Mouse (Mus musculus): ENCODE measurements around the gene Rbm34. TPM values are rescaled to one million over a fixed set of nuclear protein-coding genes. Genes with fewer than 3 reads are reported as not detected.

The Rbm34 gene
- total RNA-seq, 4 experiments from 2014 or later: 2.7 to 4.1 (median 3.2) TPM

- no peak for DNase-seq (ENCODE audit: low spot score)
Measured at GRCm38 (mm10) chr8:126961516-126961915, 9.4 kb downstream of the Rbm34 start.

DNA sequence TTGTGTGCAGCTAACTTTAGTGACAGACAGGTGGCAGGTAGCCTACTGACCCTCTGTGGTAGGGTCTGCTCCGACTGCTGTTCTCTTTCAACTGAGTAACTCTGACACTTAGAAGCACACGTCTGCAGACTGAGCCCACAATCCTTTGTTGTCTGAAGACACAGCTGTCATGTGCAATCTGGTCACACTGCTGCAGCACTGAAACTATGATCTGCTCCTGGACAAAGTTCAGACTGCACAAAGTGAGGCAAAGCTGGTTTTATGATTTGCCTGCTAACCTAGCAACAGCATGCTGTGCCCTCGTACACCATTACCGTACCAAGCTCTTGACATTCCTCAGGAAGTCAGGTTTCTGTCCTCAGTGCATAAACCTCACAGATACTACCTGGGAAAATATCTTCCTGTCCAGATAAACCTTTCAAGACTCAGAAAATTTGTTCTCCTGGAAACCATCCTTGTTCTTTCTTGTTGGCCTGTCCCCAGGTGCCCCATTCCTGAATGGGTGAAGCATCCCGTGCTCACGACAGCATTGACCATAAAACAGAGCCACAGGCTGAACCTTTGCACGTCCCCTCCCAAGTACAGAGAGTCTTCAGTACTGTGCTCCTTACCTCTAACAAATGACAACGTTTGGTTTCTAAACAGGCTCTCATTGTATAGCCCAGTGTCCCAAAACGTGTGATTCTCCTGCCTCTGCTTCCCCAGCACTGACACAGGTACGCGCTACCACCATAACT, 18.8 kb downstream of the Rbm34 start:
- DNase-seq (ENCODE audit: low spot score): no peak

DNA sequence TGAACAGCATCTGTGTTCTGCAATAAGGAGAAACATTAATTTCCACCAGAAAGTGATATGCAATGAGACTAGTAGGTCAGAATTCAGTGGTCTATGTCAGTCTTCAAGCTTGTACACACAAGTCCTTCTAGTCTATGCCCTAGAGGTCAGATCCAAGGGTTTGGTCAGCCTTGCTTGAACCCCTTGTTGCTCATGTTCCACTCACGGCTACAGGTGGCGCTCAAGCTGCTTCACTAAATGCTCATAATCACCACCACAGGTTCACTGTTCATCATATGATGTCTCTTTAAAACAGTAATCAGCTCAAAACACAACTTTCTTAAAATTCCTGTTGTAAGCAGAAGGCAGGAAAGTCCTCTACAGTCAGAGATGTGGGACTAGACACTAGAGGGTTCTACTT, 21.3 kb downstream of the Rbm34 start:
- DNase-seq (ENCODE audit: low spot score): no peak

DNA sequence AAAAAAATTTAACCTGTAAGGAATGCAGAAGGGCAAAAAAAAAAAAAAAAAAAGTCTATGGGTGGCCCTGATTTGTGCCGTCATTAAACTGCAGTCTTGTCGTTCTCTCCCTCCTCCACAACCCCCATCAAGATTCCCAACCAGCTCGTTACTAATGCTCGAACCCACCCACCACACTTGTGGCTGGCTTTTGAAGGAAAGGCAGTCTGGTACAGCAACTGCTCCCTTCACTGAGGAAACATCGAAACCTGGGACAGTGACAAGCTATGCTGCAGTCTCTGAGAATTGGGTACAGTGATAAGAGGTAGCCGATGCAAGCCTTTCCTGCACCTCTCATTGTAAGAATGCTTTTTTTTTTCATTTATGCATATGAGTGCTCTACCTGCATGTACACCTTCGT, 24.4 kb downstream of the Rbm34 start:
- DNase-seq (ENCODE audit: low spot score): no peak

GRCm38 (mm10) chr8:126945730-126946163, 25.1 kb downstream of the Rbm34 start, which contains the start of gene Tomm20:
Gene Tomm20 (minus strand): TSS chr8:126945844.
- DNase-seq (ENCODE audit: low spot score): peak; percentile 96

DNA sequence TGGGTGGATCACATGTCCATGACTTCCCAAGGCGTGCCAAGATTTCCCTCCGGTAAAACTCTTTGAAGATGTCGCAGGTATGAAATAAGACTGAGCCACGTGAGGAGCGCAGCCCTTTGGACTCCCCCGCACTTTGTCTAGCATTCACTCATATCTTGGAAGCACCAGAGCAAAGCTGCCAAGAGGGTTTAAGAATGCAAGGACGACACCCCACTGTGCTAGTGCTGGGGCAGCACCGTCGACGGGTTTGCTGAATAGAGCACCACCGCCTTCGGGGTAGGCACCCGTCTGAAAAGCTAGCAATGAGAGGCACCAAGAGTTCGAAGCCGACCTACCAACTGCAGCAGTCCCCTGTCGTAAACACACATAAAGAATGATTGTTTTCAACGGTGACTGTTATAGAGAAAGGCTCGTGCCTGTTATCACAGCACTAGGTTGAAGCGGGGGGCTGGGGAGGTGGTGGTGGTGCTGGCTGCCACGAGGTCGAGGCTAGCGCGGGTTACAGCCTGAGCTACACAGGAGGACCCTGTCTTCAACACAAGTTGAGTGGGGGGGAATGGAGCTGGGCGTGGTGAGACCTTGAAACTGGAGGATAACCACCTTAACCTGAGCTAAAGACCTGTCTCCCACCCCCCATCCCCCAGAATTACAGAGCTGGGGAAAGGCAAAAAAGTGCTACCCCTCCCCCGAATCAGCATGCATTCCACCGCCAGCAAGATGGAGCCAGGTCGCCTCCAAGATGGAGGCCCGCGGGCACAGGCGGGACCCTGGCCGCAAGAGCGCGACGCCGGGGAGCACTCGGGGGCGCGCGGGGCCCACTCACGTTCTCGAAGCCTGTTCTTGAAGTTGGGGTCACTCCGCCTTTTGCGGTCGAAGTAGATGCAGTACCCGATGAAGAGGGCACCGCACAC, 25.8 kb downstream of the Rbm34 start:
- no peak for DNase-seq (ENCODE audit: low spot score)

GRCm38 (mm10) chr8:126943565-126943964, 27.3 kb downstream of the Rbm34 start:
- DNase-seq (ENCODE audit: low spot score): no peak

DNA sequence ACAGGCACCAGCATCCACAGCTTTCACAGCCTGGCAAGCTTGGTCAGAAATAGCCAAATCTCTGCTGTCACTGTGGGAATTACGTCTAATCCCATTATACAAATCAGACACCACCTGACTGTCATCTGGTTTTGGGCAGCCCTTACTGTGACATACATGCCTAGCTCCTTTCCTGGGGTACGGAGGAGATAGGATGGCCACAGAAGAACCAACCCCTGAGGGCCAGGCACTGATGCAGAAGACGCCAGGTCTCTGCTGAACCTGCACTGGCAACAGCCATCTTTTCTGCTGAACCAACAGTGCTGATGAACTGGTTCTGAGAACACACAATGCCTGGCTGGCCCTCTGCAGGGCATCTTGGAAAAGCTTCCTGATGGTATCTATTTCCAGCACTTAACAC, 33.5 kb downstream of the Rbm34 start:
- DNase-seq (ENCODE audit: low spot score): no peak

DNA sequence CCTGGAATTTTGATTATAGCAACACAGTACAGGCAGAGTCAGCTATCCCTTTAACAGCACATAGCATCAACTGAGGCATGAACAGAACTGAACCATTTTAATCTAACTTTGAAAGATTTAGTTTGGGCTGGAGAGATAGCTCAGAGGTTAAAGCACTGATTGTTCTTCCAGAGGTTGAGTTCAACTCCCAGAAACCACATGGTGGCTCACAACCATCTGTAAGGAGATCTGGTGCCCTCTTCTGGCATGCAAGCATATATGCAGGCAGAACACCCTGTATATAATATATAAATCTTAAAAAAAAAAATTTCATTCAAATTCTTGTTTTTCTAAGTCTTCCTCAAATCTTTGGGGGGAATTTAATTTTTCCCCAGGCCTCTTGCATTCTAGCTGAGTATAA, 34.9 kb downstream of the Rbm34 start:
- DNase-seq (ENCODE audit: low spot score): peak; percentile 21

- DNase-seq (ENCODE audit: low spot score): no peak
Measured at GRCm38 (mm10) chr8:126935387-126935786, 35.5 kb downstream of the Rbm34 start.

- no peak for DNase-seq (ENCODE audit: low spot score)
Measured at GRCm38 (mm10) chr8:126932656-126933055, 38.2 kb downstream of the Rbm34 start.

DNA sequence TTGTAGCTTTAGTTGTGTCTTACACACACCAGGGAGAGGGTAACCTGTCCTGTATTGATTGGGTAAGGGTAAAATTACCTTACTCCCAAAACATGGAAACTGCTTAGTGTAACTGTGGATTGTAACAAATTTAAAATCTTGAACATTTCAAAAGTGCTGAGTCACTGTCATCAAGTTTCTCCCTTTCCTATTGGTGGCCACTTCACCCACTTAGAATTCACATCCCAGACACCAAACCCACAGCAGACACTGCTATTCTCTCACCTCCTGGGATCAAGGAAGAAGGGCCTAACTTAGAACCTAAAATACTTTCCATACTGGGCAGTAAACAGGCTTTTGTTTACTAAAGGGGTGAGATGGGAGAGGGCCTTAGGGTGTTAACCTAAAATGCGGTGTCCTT, 38.6 kb downstream of the Rbm34 start:
- no peak for DNase-seq (ENCODE audit: low spot score)

DNA sequence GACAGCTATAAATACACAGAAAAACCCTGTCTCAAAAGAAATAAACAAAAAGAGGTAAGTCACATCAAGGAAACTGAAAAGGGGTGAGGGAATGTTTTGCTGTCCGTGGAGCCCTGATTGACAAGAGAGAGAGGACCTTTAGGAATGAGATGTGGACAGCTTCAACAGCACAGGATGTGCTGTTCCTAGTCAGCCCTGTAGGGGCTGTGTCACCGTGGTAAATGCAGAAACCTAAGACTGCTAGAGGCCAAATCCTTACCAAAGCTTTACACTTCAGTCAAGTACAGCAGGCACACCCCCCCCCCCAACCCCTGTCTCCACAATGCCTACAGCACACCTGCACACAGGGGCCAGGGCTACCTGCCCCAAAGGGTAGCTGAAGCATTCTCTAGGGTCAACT, 39.2 kb downstream of the Rbm34 start:
- DNase-seq (ENCODE audit: low spot score): no peak

DNA sequence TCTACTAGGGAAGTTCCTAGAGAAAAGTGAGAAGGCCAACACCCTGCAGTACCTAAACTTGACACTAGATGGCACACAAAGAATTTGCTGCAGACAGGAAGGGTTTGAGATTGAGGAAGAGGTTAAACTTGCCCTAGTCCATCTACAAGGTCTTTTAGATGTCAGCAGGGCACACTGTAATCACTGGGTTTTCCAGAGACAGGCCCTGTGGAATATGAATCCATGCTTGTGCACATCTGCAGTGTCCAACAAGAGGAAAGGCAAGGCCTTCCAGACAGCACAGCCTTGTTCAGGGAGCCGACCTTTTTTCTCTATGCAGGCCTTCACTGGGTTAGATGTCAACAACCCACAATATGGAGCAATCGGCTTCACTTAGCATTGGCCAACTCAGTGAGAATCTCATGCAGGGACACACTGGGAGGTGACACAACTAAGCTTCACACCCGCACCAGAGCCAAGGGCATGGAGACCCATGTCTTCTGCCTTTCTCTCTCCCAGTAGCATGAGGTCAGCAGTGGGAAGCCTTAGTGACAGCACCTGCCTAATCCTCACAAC, 41.2 kb downstream of the Rbm34 start:
- peak; percentile 80 for DNase-seq (ENCODE audit: low spot score)

- DNase-seq (ENCODE audit: low spot score): no peak
Measured at GRCm38 (mm10) chr8:126928755-126929505, 41.9 kb downstream of the Rbm34 start.

GRCm38 (mm10) chr8:126928028-126928427, 42.8 kb downstream of the Rbm34 start:
- DNase-seq (ENCODE audit: low spot score): no peak

GRCm38 (mm10) chr8:126927058-126927457, 43.8 kb downstream of the Rbm34 start:
- DNase-seq (ENCODE audit: low spot score): no peak

- no peak for DNase-seq (ENCODE audit: low spot score)
Measured at GRCm38 (mm10) chr8:126922981-126923380, 47.9 kb downstream of the Rbm34 start.

DNA sequence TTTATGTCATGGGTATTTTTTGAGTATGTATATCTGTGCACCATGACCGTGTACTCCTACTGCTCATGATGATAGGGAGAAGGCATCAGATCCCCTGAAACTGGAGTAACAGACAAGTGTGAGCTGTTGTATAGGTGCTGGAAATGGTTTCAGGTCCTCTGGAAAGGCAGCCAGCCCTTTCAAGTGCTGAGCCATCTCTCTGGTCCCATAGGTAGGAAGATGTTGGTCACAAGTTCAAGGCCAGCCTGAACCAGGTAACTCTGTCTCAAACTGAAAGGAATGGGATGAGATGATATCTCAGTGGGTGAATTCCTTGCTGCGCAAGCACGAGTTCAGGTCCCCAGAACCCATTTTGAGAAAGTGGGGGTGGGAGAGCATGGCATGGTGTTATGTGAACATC, 49.4 kb downstream of the Rbm34 start:
- no peak for DNase-seq (ENCODE audit: low spot score)

DNA sequence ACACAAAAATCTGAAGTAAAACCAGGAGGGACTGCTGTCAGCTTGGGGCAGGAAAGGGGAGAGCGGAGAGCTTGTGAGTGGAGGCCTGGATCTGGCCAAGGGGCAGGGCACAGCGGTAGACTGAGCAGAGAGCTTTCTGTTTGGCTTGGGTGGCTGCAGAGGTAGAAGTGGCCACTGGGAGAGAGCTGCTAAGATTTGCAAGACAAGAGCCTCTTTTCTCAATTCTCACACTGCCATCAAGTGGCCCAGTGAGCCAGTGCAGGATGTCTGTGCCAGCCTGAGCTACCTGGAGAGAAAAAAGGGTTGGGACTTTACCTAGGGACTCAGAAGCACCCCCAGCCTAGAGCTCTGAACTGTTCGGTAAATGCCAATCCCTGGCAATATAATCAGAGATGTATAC, 50.0 kb downstream of the Rbm34 start:
- peak; percentile 77 for DNase-seq (ENCODE audit: low spot score)

DNA sequence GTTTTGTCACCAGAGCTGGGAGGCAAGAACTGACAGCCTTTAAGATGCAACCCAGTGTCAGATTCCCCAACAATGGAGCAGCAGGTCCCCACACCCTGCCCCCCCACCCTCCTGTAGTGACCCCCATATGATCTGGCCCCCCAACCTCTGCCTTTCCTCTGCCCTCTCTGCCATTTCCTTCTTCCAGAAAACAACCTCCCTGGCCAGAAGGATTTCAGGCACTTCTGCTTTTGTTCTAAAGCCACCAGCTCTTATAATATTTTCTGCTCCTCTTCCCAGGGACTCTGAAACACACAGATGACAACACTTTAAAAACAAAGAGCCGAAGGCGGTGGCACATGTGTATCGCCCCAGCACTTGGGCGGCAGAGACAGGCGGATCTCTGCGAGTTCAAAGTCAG, 50.5 kb downstream of the Rbm34 start:
- DNase-seq (ENCODE audit: low spot score): no peak

GRCm38 (mm10) chr8:126919703-126920102, 51.2 kb downstream of the Rbm34 start:
- no peak for DNase-seq (ENCODE audit: low spot score)

All from heart, adult 8-10 months (tissue).